Mouse (Mus musculus) liver, embryonic 11.5 days (tissue): ENCODE measurements around the gene Tmem164. TPM values are rescaled to one million over a fixed set of nuclear protein-coding genes. Genes with fewer than 3 reads are reported as not detected.

Experiments used
- ATAC-seq: fragments of 200-750 bp; cut with Nextera tagmentation; replicated peaks from 2 replicates; pipeline ENCODE4 v1.8.0; 2017; ENCODE audit warnings: moderate number of reproducible peaks, mild to moderate bottlenecking, moderate TSS enrichment, moderate library complexity; ENCODE audit not compliant: low FRiP score
- DNase-seq: peaks from one replicate; pipeline ENCODE4 v3.0.0-alpha.2; 2017; ENCODE audit warnings: low spot score
- H3K27ac ChIP-seq: fragments of 300-500 bp; sonication (generic); 2 replicates; pipeline ENCODE4 v1.5.1; 2014; ENCODE audit warnings: mild to moderate bottlenecking, low read depth, low read length, control low read depth
- H3K27me3 ChIP-seq: fragments of 300-500 bp; sonication (generic); replicated peaks from 2 replicates; pipeline ENCODE4 v1.6.1; 2014; ENCODE audit warnings: low read length, mixed read lengths; ENCODE audit not compliant: control insufficient read depth, insufficient read depth
- H3K36me3 ChIP-seq: fragments of 300-500 bp; sonication (generic); 2 replicates; pipeline ENCODE4 v1.6.1; 2014; ENCODE audit warnings: mild to moderate bottlenecking, low read length, moderate library complexity, mixed read lengths; ENCODE audit not compliant: control insufficient read depth, insufficient read depth
- H3K4me1 ChIP-seq: fragments of 300-500 bp; sonication (generic); replicated peaks from 2 replicates; pipeline ENCODE4 v1.6.1; 2014; ENCODE audit warnings: low read length, mixed read lengths; ENCODE audit not compliant: control insufficient read depth, insufficient read depth
- H3K4me2 ChIP-seq: fragments of 300-500 bp; sonication (generic); 2 replicates; pipeline ENCODE4 v1.6.1; 2014; ENCODE audit warnings: mild to moderate bottlenecking, control low read depth, moderate library complexity
- H3K4me3 ChIP-seq: fragments of 300-500 bp; sonication (generic); 2 replicates; pipeline ENCODE4 v1.5.1; 2014; ENCODE audit warnings: low read depth, low read length, control low read depth
- H3K9ac ChIP-seq: fragments of 300-500 bp; sonication (generic); 2 replicates; pipeline ENCODE4 v1.6.1; 2014; ENCODE audit warnings: low read depth, low read length, control low read depth
- H3K9me3 ChIP-seq: fragments of 300-500 bp; sonication (generic); 2 replicates; pipeline ENCODE4 v1.6.1; 2016; ENCODE audit warnings: low read length, inconsistent platforms, mixed read lengths; ENCODE audit not compliant: control insufficient read depth
- WGBS: fragments of 180-500 bp; shearing (Covaris S2); extraction: QIAGEN DNeasy Blood & Tissue Kit; methylation state at CpG from one replicate; pipeline ENCODE4 v1.1.7; 2014; 5-methylcytosine and 5-hydroxymethylcytosine counted together
- polyA plus RNA-seq: library from polyadenylated mRNA; unstranded; fragments of >200 nt; fragmentation: Nextera tagmentation; extraction: Ambion mirVana; gene quantifications from 2 replicates; pipeline ENCODE4 v1.2.1, GENCODE M21; 2014

Gene Tmem164
- polyA plus RNA-seq, 1 experiment from 2014 or later: 43.8 TPM

DNA sequence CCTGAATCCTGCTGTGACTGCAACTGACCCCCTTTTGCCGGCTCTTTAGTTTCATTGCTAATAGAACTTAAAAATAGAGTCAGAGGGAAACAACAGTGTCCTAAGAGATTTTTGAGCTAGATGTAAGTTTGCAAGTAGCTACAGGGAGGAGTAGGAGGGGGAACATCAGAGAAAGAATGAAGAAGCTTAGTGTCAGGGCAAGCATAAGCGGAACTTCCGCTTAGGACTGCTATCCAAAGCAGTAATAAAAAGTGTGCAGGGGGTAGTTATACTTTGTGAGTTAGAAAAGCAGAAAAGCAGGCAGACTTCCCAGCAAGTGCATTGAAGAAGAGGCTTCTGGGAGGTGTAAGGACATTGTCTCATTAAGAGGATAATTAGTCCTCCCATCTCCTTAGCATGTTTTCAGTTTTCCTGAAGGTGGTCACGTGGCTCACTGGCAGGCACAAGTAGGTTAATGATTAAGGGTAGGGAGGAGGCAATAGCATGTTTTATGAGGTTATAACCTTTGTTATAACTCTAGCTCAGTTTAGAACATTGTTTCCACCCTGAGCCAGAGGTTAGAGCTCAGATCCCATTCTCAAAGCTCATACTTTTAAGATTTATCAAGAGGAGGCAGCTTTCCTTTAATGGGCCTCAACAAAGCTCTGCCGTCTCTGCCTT is 16.5 kb downstream of the Tmem164 start:
- Histone ChIP-seq H3K27me3 (no peaks in the 10 kb centered on the region; the same call in none of the 2 replicates), H3K4me3 (no peak overlapping the region), H3K27ac (no peak overlapping the region), H3K9me3 (no peaks in the 10 kb centered on the region), H3K4me1 (no peaks in the 10 kb centered on the region), H3K36me3 (peaks cover 7% of the 10 kb centered on the region; the same call in 1 of the 2 replicates), H3K9ac (no peak overlapping the region), H3K4me2 (no peak overlapping the region)
- ATAC-seq: no peak
- DNase-seq: no peak
- 79% methylated on average over 5 of the region's 5 CpGs for WGBS

DNA sequence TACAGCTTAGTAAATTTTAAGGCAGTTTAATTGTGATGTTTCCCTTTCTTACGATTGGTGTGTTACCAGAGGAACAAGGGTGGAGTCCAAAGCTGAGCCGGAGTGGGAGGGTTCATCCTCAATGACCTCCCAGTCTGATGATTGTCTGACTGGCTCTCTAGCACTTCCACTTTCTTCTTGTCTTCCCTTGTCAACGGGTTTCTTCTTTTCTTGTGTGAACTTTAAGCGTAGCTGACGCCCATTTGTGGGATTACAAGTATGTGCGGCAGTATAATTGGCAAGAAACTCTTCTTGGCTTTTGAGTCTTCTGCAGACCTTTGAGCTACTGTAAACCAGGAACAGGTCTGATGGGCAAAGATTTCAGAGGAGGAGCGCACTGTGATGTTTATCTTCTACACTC is 17.0 kb downstream of the Tmem164 start:
- H3K27me3 ChIP-seq: no peaks in the 10 kb centered on the region; the same call in none of the 2 replicates
- no peak overlapping the region for H3K9ac ChIP-seq
- ATAC-seq: no peak
- no peak overlapping the region for H3K4me3 ChIP-seq
- DNase-seq: no peak
- H3K36me3 ChIP-seq: peaks cover 7% of the 10 kb centered on the region; the same call in 1 of the 2 replicates
- H3K4me1 ChIP-seq: no peaks in the 10 kb centered on the region
- WGBS: 81% methylated on average over 7 of the region's 7 CpGs
- H3K9me3 ChIP-seq: no peaks in the 10 kb centered on the region
- no peak overlapping the region for H3K4me2 ChIP-seq
- no peak overlapping the region for H3K27ac ChIP-seq

DNA sequence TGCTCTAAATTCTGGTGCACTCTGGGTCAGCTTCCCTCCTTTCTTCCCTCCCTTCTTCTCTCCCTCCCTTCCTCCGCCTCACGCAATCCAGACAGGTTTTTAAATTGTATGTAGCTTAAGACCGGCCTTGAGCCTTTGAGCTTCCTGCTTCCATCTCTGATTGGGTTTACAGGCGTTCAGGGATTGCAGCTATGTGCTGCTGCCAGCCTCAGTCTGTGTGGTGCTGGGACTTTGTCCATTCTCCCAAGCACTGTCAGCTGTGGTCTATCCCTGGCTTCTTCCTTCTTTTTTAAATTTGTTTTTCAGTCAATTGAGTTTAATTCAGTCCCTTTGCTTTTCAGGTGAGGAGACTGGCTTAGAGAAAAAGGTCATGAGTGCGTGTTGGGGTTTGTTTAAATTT is 20.9 kb downstream of the Tmem164 start:
- Histone ChIP-seq H3K4me2 (no peak overlapping the region), H3K27ac (no peak overlapping the region), H3K9ac (no peak overlapping the region), H3K4me3 (no peak overlapping the region), H3K27me3 (peaks cover under 1% of the 10 kb centered on the region; the same call in 1 of the 2 replicates), H3K4me1 (no peaks in the 10 kb centered on the region), H3K36me3 (peaks cover 5% of the 10 kb centered on the region; the same call in 1 of the 2 replicates), H3K9me3 (no peaks in the 10 kb centered on the region)
- WGBS: 78% methylated on average over 5 of the region's 5 CpGs
- DNase-seq (no peak), ATAC-seq (no peak)

- no peaks in the 10 kb centered on the region for H3K9me3 ChIP-seq
- no peak overlapping the region for H3K9ac ChIP-seq
- H3K4me2 ChIP-seq: no peak overlapping the region
- peaks cover 5% of the 10 kb centered on the region; the same call in 1 of the 2 replicates for H3K36me3 ChIP-seq
- no peak for DNase-seq
- ATAC-seq: no peak
- no peaks in the 10 kb centered on the region for H3K4me1 ChIP-seq
- H3K27me3 ChIP-seq: peaks cover 2% of the 10 kb centered on the region; the same call in 1 of the 2 replicates
- no peak overlapping the region for H3K27ac ChIP-seq
- WGBS: 68% methylated on average over 3 of the region's 3 CpGs
- no peak overlapping the region for H3K4me3 ChIP-seq
Observed at GRCm38 (mm10) chrX:142702566-142702965, 21.4 kb downstream of the Tmem164 start.

GRCm38 (mm10) chrX:142703953-142704352 is 22.7 kb downstream of the Tmem164 start:
- H3K9ac ChIP-seq: no peak overlapping the region
- no peak overlapping the region for H3K4me2 ChIP-seq
- 77% methylated on average over 3 of the region's 3 CpGs for WGBS
- H3K27me3 ChIP-seq: peaks cover 2% of the 10 kb centered on the region; the same call in 1 of the 2 replicates
- no peaks in the 10 kb centered on the region for H3K9me3 ChIP-seq
- DNase-seq (no peak), ATAC-seq (no peak)
- peaks cover 5% of the 10 kb centered on the region; the same call in 1 of the 2 replicates for H3K36me3 ChIP-seq
- no peak overlapping the region for H3K4me3 ChIP-seq
- no peak overlapping the region for H3K27ac ChIP-seq
- H3K4me1 ChIP-seq: no peaks in the 10 kb centered on the region

GRCm38 (mm10) chrX:142708257-142708656 is 27.1 kb downstream of the Tmem164 start:
- Histone ChIP-seq H3K4me2 (no peak overlapping the region), H3K4me1 (no peaks in the 10 kb centered on the region), H3K27me3 (peaks cover 2% of the 10 kb centered on the region; the same call in 1 of the 2 replicates), H3K9ac (no peak overlapping the region), H3K4me3 (no peak overlapping the region), H3K9me3 (no peaks in the 10 kb centered on the region), H3K27ac (no peak overlapping the region), H3K36me3 (no peaks in the 10 kb centered on the region; the same call in 1 of the 2 replicates)
- DNase-seq (no peak), ATAC-seq (no peak)

DNA sequence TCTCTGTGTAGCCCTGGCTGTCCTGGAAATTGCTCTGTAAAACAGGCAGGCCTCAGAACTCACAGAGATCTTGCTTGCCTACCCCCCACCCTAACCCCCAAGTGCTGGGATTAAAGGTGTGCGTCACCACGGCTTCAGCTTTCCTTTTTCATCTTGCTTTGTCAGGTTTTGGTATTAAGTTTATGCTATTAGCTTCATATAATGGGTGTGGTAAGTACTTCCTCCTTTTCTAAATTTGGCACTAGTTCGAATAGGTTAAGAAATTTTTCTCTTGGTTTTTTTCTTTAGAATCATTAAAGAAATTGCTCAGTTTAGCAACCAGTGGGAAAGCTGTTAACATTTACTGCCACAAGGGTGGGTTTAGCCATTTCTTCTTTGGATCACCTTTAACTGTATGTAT is 34.8 kb downstream of the Tmem164 start:
- WGBS: 79% methylated on average over 3 of the region's 3 CpGs
- no peak for ATAC-seq

DNA sequence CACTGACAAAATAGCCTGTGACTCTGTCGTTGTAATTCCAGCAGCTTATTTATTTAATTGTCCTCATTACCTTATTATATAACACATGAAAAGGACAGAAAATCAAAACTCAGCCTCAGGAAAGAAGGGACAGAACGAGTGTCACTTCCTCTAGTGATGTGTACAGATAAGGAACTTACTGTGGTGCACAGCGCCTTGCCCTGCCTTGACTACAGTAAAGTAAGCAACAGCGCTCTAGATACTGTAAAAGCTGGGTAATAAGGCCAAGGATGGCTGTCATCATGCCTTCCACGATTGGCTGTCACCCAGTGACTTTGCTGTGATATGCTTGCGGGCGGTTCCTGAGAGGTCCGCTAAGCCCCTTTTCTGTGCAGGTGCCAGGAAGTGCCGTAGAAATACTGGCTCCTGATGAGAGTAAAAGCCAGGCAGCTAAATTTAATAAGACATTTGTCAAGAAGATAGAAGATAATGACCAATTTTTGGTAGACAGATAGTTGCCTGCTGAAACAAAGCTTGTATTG is 36.8 kb downstream of the Tmem164 start:
- Histone ChIP-seq H3K36me3 (no peaks in the 10 kb centered on the region; the same call in 1 of the 2 replicates), H3K4me1 (no peaks in the 10 kb centered on the region), H3K27ac (no peak overlapping the region), H3K4me2 (no peak overlapping the region), H3K27me3 (no peaks in the 10 kb centered on the region), H3K4me3 (no peak overlapping the region), H3K9me3 (no peaks in the 10 kb centered on the region), H3K9ac (no peak overlapping the region)
- DNase-seq (no peak), ATAC-seq (no peak)
- WGBS: 87% methylated on average over 9 of the region's 9 CpGs

More for the DNA sequence above, 34.8 kb downstream of the Tmem164 start:
- H3K9ac ChIP-seq: no peak overlapping the region
- no peak for DNase-seq
- H3K36me3 ChIP-seq: no peaks in the 10 kb centered on the region; the same call in 1 of the 2 replicates
- no peaks in the 10 kb centered on the region for H3K27me3 ChIP-seq
- no peaks in the 10 kb centered on the region for H3K4me1 ChIP-seq
- no peak overlapping the region for H3K4me3 ChIP-seq
- no peak overlapping the region for H3K4me2 ChIP-seq
- H3K9me3 ChIP-seq: no peaks in the 10 kb centered on the region
- no peak overlapping the region for H3K27ac ChIP-seq

- H3K9me3 ChIP-seq: no peaks in the 10 kb centered on the region
- H3K4me3 ChIP-seq: no peak overlapping the region
- H3K4me1 ChIP-seq: no peaks in the 10 kb centered on the region
- H3K27ac ChIP-seq: no peak overlapping the region
- no peaks in the 10 kb centered on the region; the same call in 1 of the 2 replicates for H3K36me3 ChIP-seq
- WGBS: 80% methylated on average over 4 of the region's 4 CpGs
- no peaks in the 10 kb centered on the region for H3K27me3 ChIP-seq
- no peak overlapping the region for H3K9ac ChIP-seq
- no peak for DNase-seq
- no peak overlapping the region for H3K4me2 ChIP-seq
- no peak for ATAC-seq
Observed at GRCm38 (mm10) chrX:142718759-142719158, 37.6 kb downstream of the Tmem164 start.
